Mouse (Mus musculus) heart, postnatal 0 days (tissue): ENCODE data around the gene Mtif2. TPM values are rescaled to one million over a fixed set of nuclear protein-coding genes. Genes with fewer than 3 reads are reported as not detected.
A peak's percentile ranks its signal among the peaks of the same experiment; 100 is the strongest.

Experiments used
- ATAC-seq: fragments of 200-750 bp; cut with Nextera tagmentation; 2 replicates; pipeline ENCODE4 v1.8.0; 2017; ENCODE audit warnings: low read depth, moderate number of reproducible peaks, moderate library complexity; ENCODE audit not compliant: insufficient read depth
- DNase-seq: peaks from one replicate; pipeline ENCODE4 v3.0.0-alpha.2; 2016; ENCODE audit warnings: low spot score
- H3K27ac ChIP-seq: fragments of 300-500 bp; sonication (generic); 2 replicates; pipeline ENCODE4 v1.5.1; 2014; ENCODE audit warnings: low read depth, mild to moderate bottlenecking
- H3K27me3 ChIP-seq: fragments of 300-500 bp; sonication (generic); 2 replicates; pipeline ENCODE4 v1.6.1; 2014; ENCODE audit warnings: low read length, mixed read lengths; ENCODE audit not compliant: control insufficient read depth, insufficient read depth
- H3K36me3 ChIP-seq: fragments of 300-500 bp; sonication (generic); replicated peaks from 2 replicates; pipeline ENCODE4 v1.6.1; 2014; ENCODE audit warnings: low read length, mixed read lengths; ENCODE audit not compliant: control insufficient read depth, insufficient read depth
- H3K4me1 ChIP-seq: fragments of 300-500 bp; sonication (generic); 2 replicates; pipeline ENCODE4 v1.6.1; 2014; ENCODE audit warnings: antibody characterized with exemption; ENCODE audit not compliant: control insufficient read depth, insufficient read depth
- H3K4me2 ChIP-seq: fragments of 300-500 bp; sonication (generic); 2 replicates; pipeline ENCODE4 v1.6.1; 2014; ENCODE audit warnings: low read depth, mild to moderate bottlenecking, low read length, moderate library complexity
- H3K4me3 ChIP-seq: fragments of 300-500 bp; sonication (generic); 2 replicates; pipeline ENCODE4 v1.5.1; 2014; ENCODE audit warnings: low read depth, low read length
- H3K9ac ChIP-seq: fragments of 300-500 bp; sonication (generic); replicated peaks from 2 replicates; pipeline ENCODE4 v1.6.1; 2014; ENCODE audit warnings: low read depth, low read length, mixed read lengths
- H3K9me3 ChIP-seq: fragments of 300-500 bp; sonication (generic); replicated peaks from 2 replicates; pipeline ENCODE4 v1.6.1; 2016; ENCODE audit warnings: low read length; ENCODE audit not compliant: control insufficient read depth
- CTCF ChIP-seq: IDR thresholded peaks from 2 replicates; pipeline ENCODE4 v1.5.1; 2016; ENCODE audit warnings: antibody characterized with exemption, control low read depth, low read depth
- EP300 ChIP-seq: IDR thresholded peaks from 2 replicates; pipeline ENCODE4 v1.6.1; 2016; ENCODE audit warnings: antibody characterized with exemption, low read depth
- WGBS: fragments of 180-500 bp; shearing (Covaris S2); extraction: QIAGEN DNeasy Blood & Tissue Kit; methylation state at CpG from one replicate; pipeline ENCODE4 v1.1.7; 2014; 5-methylcytosine and 5-hydroxymethylcytosine counted together
- polyA plus RNA-seq: library from polyadenylated mRNA; unstranded; fragments of >200 nt; fragmentation: Nextera tagmentation; extraction: Ambion mirVana; gene quantifications from 2 replicates; pipeline ENCODE4 v1.2.1, GENCODE M21; 2015
- total RNA-seq: library from RNA; depleted of rRNA; stranded (reverse); fragments of >200 nt; gene quantifications from 2 replicates; pipeline ENCODE4 v1.2.3, GENCODE M21; 2014; ENCODE audit warnings: low replicate concordance; rRNA removed

The Mtif2 gene
- total and polyA plus RNA-seq, 2 experiments from 2014 or later, result 15.5 to 50.4 TPM

DNA sequence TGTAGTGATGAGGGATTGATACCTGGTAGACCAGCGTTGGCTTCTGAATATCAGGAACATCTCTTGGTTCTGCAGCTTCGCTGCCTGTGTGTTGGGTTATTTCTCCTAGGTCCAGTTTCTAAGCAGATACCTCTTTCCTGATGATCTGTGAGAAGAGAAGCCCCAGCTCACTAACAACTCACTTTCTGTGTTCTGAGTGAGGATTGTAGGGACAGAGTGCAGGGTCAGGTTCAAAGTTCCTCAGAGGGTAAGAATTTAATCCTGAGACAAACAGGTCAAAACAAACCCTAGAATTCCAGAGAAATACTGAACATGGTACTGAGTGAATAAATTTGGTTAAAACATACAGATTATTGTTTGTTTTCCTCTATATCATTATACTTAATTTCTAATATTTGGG lies 37.2 kb downstream of the Mtif2 start:
- ATAC-seq (no peak), DNase-seq (no peak)
- Histone ChIP-seq H3K4me1 (no peaks in the 10 kb centered on the region), H3K4me2 (no peak overlapping the region), H3K9ac (no peak overlapping the region), H3K4me3 (no peak overlapping the region), H3K27ac (no peak overlapping the region), H3K27me3 (no peaks in the 10 kb centered on the region), H3K36me3 (no peaks in the 10 kb centered on the region), H3K9me3 (no peaks in the 10 kb centered on the region)
- TF ChIP-seq CTCF, result no peak
- TF ChIP-seq EP300, result no peak
- 76% methylated on average over 2 of the region's 2 CpGs for WGBS

- Histone ChIP-seq H3K9me3 (no peaks in the 10 kb centered on the region), H3K36me3 (no peaks in the 10 kb centered on the region), H3K4me1 (no peaks in the 10 kb centered on the region), H3K4me2 (no peak overlapping the region), H3K4me3 (no peak overlapping the region), H3K27ac (no peak overlapping the region), H3K9ac (no peak overlapping the region), H3K27me3 (no peaks in the 10 kb centered on the region)
- no peak for ATAC-seq
- 44% methylated on average over 3 of the region's 3 CpGs for WGBS
- no peak for TF ChIP-seq CTCF
- no peak for TF ChIP-seq EP300
- DNase-seq, result no peak
Observed at GRCm38 (mm10) chr11:29571536-29571935, 45.3 kb downstream of the Mtif2 start.

DNA sequence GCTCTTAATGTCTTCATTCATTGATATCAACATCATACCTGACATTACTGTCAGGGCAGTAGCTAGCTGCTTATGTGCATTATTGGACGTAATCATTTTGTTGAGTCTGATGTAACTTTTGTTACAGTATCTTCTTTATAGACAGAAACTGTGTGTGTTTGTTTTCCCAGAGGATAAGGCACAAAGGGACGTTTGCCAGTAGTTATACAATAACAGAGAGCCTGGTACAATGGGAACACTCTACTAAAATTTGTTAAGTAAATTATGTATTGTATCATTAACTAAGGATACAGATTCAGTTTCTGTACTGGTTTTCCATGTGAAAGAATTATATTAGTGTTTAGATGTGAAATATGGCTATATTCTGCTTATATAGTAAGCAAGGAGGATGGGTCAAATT lies 46.4 kb downstream of the Mtif2 start:
- no peak overlapping the region for H3K4me2 ChIP-seq
- H3K27me3 ChIP-seq, result no peaks in the 10 kb centered on the region
- TF ChIP-seq EP300, result no peak
- TF ChIP-seq CTCF, result no peak
- DNase-seq, result no peak
- no peak overlapping the region for H3K4me3 ChIP-seq
- no peak for ATAC-seq
- H3K27ac ChIP-seq, result no peak overlapping the region
- H3K4me1 ChIP-seq, result no peaks in the 10 kb centered on the region
- no peaks in the 10 kb centered on the region for H3K36me3 ChIP-seq
- 67% methylated on average over 2 of the region's 2 CpGs for WGBS
- H3K9ac ChIP-seq, result no peak overlapping the region
- no peaks in the 10 kb centered on the region for H3K9me3 ChIP-seq

- Histone ChIP-seq H3K27me3 (no peaks in the 10 kb centered on the region), H3K4me2 (no peak overlapping the region), H3K9ac (no peak overlapping the region), H3K27ac (no peak overlapping the region), H3K4me3 (no peak overlapping the region), H3K36me3 (no peaks in the 10 kb centered on the region), H3K9me3 (0 out of 2 replicates have a peak, but pooled peaks cover 4% of the 10 kb centered on the region), H3K4me1 (no peaks in the 10 kb centered on the region)
- DNase-seq (no peak), ATAC-seq (no peak)
- TF ChIP-seq EP300, result no peak
- TF ChIP-seq CTCF, result peak; percentile 57
Observed at GRCm38 (mm10) chr11:29579610-29580009, 53.4 kb downstream of the Mtif2 start.

Other genes with a start within 250 kb of the Mtif2 start
- 11.4 and 13.6 TPM in 2 replicates for gene Ccdc88a, start 152.8 kb upstream of the Mtif2 start, total RNA-seq
- 11.9 and 13.2 TPM in 2 replicates for gene Ccdc88a, start 152.8 kb upstream of the Mtif2 start, polyA plus RNA-seq
- gene Prorsd1, start 11.4 kb upstream of the Mtif2 start, total RNA-seq, result 8.7 and 11.8 TPM in 2 replicates
- 30.8 and 31.5 TPM in 2 replicates for gene Prorsd1, start 11.4 kb upstream of the Mtif2 start, polyA plus RNA-seq
- not detected in 2 replicates for gene Clhc1, start 21.5 kb downstream of the Mtif2 start, total RNA-seq
- 0.11 TPM in 1 of 2 replicates, not detected in the other for gene Clhc1, start 21.5 kb downstream of the Mtif2 start, polyA plus RNA-seq
- gene Rps27a, start 21.7 kb downstream of the Mtif2 start, total RNA-seq, result 334 and 502 TPM in 2 replicates
- 550 and 571 TPM in 2 replicates for gene Rps27a, start 21.7 kb downstream of the Mtif2 start, polyA plus RNA-seq
- 149 and 154 TPM in 2 replicates for gene Rtn4, start 166.5 kb downstream of the Mtif2 start, total RNA-seq
- gene Rtn4, start 166.5 kb downstream of the Mtif2 start, polyA plus RNA-seq, result 48.0 and 48.9 TPM in 2 replicates